Mouse (Mus musculus): ENCODE measurements around the gene Vmn1r217.
"Not testable (repeated sequence)": the region's sequence is repeated elsewhere in the genome, so short reads cannot be mapped to it uniquely, and the experiment has no call there.

Gene Vmn1r217

DNA sequence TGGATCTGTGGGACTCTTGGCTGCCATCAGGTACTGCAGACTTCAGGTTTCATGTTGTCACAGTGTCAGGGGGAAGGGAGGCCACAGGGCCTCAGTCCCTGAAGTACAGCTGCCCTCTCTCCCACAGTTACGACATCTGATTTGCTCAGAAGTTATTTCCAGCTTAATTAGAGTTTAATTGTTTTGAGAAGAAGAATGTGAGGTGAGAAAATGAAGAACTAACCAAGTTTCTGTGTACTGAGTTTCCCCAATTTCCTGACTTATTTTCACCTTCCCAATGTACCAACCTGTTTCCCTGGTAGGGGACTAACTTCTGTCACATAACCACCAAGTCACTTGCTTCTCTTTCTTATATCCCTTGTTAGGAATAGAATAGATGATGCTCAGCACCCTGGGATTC lies at the start of gene Vmn1r217:
Vmn1r217 (minus strand) TSS at position 101 of the 400 bp plus-strand sequence.
- not testable (repeated sequence) for DNase-seq (ENCODE audit: low spot score in 2 of 2)

DNA sequence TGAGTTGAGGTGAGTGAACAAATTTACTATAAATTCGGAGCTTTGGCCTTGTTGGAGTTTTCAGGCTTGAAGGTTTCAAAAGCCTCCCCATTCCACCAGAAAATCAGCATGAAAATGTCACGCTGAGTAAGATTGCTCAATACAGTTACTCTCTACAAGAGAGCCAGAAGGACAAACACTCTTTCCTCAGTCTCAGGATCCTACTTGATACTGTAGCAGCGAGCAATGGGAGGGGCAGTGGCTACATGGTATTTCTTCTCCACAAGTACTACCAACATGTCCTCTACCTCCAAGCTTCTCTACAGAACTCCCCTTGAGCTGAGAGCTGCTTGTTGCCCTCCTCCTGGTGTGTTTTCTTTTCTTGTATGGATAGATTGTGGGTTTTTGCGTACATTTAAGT lies 48.4 kb upstream of the Vmn1r217 start:
- DNase-seq (ENCODE audit: low spot score in 2 of 2): not testable (repeated sequence)

DNA sequence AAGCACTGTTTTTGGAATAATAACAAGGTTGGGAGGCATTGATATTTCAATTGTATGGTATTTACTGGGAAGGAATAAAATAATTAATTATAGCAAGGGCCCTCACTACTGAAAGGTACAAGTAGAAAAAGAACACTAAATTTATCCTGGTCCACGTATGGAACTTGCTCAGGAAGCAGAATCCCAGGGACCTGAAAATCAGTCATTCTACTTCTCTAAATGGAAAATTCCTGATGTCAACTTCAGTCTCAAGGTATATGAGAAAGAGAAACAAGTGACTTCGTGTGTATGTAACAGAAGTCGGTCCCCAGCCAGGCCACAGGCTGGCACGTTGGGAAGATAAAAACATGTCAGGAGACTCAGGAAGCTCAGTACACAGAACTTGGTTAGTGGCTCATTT lies 41.0 kb upstream of the Vmn1r217 start, which contains the start of gene Vmn1r219:
Vmn1r219 (plus strand) TSS at position 301 of the 400 bp plus-strand sequence.
- DNase-seq (ENCODE audit: low spot score in 2 of 2): no peak

DNA sequence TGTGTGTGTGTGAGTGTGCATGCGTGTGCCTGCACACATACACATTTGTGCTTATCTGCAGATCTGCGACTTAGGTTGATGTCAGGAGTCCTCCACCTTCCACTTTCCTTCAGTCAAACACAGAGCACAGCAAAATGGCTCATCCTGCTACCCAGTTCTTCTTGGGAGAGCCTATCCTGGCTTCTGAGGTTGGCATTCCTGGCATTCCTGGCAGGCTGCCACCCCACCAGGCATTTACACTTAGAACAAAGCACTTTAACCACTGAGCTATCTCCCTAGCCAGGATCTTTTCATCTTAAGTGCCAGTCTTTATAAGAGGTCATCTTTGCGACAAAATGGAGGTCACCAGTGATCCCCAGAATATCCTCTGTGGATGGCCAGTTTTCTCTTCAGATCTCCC lies 39.8 kb upstream of the Vmn1r217 start:
- DNase-seq (ENCODE audit: low spot score in 2 of 2): no peak

DNA sequence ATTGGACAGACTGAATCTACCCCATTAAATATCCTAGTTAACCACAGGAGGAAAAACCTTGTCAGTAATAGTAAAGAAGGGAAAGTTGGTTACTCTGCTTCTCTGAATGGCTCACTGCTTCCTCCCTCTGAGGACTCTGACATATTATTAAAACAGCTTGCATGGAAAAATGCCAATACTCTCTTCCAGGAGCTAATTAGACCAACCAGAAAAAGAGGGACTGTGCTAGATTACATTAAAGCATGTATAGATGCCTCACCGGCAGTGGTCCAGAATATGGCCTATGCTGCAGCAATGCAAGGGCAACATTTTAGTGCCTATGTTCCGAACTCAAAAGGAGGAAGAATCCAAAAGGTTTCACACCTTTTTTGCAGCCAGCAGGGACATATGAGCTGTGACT lies 20.9 kb upstream of the Vmn1r217 start:
- DNase-seq (ENCODE audit: low spot score in 2 of 2): no peak

DNA sequence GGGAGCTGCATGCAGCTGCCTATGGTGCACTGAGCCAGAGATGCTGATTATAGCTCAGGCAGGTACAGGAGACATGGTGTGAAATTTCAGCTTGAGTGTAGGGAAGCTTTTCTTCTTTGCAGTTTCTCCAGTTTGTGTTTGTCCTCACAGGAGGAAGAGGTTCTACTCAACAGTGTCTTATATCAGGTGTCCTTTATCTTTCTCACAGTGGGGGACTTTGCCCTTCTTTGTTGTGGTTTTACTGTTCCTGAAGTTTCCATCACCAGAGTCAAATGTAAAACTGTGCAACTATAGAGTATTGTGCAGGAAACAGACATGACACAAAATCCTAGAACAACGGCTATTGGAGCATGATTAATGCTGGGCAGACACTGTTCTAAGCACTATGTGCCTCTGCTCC lies 15.5 kb upstream of the Vmn1r217 start:
- no peak for DNase-seq (ENCODE audit: low spot score in 2 of 2)

DNA sequence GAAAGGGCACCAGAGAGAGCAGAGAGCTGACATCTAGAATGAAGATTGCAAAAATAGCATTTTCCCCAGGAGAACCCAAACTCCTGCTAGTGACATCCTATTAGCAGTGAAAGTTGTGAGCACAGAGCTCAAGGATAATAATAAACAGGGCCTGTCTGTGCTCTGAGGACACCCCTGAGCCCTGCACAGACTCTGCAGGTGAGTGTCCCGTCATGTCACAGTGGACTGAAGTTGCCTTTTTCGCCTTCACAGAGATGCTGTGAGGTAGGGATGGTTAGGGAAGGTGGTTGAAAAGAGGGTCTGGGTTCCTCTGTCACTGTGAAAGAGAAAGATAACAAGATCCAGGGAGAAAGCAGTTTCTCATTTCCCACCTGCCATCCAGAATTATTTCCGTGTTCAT lies 15.1 kb upstream of the Vmn1r217 start, which contains the start of gene Vmn1r218:
Vmn1r218 (plus strand) TSS at position 57 of the 400 bp plus-strand sequence.
- DNase-seq (ENCODE audit: low spot score in 2 of 2): no peak

DNA sequence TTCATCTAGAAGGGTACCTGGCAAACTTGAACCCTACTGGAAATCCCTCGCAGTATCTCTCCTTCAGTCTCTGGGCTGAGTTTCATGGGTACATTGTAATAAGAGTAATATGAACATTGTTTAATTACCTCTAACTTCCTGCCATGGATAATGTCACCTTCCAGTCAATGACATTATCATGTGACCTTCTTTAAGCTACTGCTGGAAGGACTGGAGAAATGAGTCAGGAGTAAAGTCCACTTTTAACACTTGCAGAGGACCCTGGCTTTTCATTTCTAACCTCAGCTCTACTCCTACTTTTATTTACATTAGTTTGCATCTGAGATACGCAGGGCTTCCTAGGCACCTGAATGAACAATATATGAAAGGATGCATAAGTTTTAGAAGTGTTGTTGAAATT lies 2.6 kb upstream of the Vmn1r217 start:
- no peak for DNase-seq (ENCODE audit: low spot score in 2 of 2)

DNA sequence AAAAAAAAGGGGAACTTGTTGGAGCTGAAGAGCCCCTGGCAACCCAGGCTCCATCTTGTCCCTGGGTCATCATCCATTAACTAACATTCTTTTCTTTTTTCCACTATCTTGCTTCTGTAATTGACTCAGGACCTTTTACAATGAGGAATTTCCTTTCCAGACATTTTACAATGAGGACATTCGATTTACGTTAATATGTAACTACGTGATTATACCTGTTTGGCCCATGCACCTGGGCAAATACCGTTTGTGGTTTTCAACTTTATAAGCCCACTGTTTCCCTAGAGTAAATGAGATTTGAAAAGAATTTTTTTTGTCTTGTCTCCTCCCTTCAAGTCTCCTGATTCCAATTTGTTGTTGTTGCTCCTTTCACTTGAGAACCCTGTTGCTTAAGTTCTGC lies 23.6 kb downstream of the Vmn1r217 start:
- DNase-seq (ENCODE audit: low spot score in 2 of 2): no peak

DNA sequence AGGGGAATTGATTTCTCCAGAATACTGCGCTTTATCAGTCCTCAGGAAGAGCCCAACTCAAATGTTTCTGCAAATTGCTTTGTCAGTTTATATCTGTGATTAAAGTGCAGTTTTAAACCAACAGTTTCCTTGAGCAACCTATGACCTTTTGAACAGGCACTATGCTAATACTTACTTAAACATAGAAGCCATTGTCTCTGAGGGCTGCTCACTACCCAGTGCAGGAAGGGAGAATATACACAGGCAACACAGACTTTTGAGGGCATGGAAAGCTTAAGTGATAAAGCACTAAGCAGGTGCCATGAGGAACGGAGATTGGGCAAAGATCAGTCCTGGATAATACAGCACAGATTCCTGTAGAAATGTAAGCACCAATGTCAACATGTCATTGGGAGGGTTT lies 48.7 kb downstream of the Vmn1r217 start:
- no peak for DNase-seq (ENCODE audit: low spot score in 2 of 2)

DNA sequence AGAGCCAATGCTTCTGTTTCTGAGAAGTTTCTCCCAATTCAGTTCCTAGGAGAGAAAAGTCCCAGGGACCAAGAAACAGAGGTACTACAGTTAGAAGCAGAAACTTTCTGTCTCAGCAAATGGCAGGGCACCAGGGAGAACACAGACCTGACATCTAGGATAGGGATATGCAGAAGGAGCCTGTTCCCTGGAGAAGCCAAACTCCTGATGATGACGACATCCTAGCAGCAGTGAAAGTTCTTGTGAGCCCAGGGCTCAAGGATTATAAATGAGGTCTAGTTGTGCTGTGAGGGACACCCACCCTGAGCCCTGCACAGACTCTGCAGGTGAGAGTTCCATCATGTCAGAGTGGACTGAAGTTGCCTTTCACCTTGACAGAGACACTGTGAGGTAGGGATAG lies 50.3 kb downstream of the Vmn1r217 start, which contains the start of gene Vmn1r215:
Vmn1r215 (plus strand) TSS at position 301 of the 400 bp plus-strand sequence.
- DNase-seq (ENCODE audit: low spot score in 2 of 2): no peak

DNA sequence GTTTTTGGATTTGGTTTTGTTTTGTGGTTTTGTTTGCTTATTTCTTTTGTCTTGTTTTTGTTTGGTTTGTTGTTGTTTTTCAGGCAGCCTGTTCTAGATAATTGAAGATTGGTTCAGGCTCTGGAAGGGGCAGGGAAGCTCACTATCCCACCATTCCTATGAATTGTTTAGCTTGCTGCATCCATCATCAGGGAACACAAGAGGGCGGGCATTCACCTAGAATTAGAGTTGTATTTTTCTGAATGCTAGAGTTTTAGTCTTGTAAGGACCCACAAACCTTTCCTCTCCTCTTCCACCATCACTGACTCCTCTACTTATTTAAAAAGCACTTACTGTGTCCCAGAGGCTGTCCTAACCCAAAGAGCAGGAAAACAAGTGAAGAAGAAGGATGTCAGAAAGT lies 60.2 kb downstream of the Vmn1r217 start:
- DNase-seq (ENCODE audit: low spot score in 2 of 2): no peak
